Mouse (Mus musculus): ENCODE measurements around the gene Arhgdib. TPM values are rescaled to one million over a fixed set of nuclear protein-coding genes. Genes with fewer than 3 reads are reported as not detected.

The Arhgdib gene
- total RNA-seq (2014; rRNA removed) (8.3 and 9.0 TPM in 2 replicates), polyA plus RNA-seq (2015; fragmentation: Nextera tagmentation; extraction: Ambion mirVana) (16.1 and 19.0 TPM in 2 replicates)

DNA sequence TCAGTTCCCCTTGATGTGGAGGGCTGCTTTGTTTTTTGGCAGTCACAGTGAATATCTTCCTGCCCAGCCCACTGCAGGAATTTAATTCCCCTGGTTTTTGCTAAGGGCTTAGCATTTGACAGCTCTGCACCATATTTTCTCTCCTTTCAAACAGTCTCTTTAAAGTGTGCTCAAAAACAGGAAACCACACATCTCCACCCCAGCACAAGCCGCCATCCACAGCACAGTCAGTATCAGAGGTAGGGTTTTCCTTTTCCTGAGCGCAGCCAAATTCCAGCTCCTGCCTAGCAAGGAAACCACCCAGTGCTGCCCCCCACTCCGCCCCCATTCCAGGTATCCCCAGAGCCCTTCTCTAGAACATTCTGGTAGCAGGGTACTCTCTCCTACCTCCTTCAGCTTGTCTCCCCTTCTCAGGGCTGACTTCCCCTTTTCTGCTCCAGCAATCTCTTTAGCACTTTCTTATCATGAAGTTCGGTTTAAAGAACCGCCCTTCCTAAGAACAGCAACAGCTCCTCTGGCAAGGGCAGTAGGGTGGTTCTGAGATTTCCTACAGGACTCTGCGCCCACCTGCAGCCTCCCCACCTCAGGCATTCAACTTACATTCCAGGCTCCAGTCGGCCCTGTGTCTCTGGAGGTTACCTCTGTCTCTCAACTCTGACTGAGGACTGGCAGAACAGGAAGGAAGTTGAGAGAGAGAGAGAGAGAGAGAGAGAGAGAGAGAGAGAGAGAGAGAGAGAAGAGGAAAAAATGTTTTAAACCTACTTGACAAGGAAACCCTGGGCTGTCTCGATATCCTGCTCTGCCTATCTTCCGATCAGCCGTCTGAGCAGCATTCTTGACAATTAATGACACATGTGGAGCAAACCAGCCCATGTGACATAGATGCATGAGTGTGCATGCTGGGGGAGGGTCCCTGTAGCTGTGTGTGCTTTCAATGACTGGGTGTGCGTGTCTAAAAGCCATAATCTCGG is at the start of gene Arhgdib:
TSS of gene Arhgdib (minus strand) at position 849 of the 971 bp plus-strand sequence.
- H3K27ac ChIP-seq (ENCODE audit: low read depth, low read length) = peak within 1 kb of the TSS; percentile 34; the same call in 1 of the 2 replicates
- no peak within 1 kb of the TSS for H3K4me3 ChIP-seq (ENCODE audit: low read depth, low read length)
- 57% methylated on average over 12 of the region's 12 CpGs for WGBS
- H3K27me3 ChIP-seq (ENCODE audit: insufficient read depth, low read length) = no peaks in the 10 kb centered on the region
- no peak for TF ChIP-seq CTCF (IDR thresholded peaks at IDR 0.05)
- no peak within 1 kb of the TSS for H3K9ac ChIP-seq (replicated peaks; ENCODE audit: low read length, poor library complexity, severe bottlenecking)
- ATAC-seq (ENCODE audit: low FRiP score) = no peak
- H3K36me3 ChIP-seq (ENCODE audit: insufficient read depth, low read length) = no peaks in the 10 kb centered on the region
- no peaks in the 10 kb centered on the region for H3K4me1 ChIP-seq (ENCODE audit: insufficient read depth, low read length)
- no peaks in the 10 kb centered on the region for H3K9me3 ChIP-seq (ENCODE audit: low read length)
- no peak for DNase-seq (ENCODE audit: low spot score)
- H3K4me2 ChIP-seq (ENCODE audit: low read depth, low read length, poor library complexity, severe bottlenecking) = 0 out of 2 replicates have a peak within 1 kb of the TSS, but pooled peaks have one; percentile 4

DNA sequence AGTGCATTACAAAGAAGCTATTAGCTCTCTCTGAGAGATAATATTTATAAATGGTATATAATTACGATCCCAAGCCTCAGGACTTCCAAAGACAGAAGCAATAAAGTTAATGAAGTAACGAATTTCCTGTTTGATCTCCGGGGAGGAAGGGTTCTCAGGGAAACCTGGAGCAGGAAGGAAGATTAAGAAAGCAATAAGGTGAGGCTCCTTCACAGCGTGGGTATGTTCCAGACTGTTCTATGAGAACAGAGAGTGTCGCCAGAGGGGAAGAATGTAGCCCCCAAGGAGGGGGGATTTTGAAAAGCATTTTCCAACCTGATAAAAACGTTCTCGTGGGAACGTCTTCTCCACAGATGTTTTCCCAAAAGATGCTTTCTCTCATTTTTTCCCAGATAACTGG is 48.9 kb upstream of the Arhgdib start:
- 48% methylated on average over 8 of the region's 8 CpGs for WGBS
- no peaks in the 10 kb centered on the region for H3K9me3 ChIP-seq (ENCODE audit: low read length)
- ATAC-seq (ENCODE audit: low FRiP score) = no peak
- H3K4me3 ChIP-seq (ENCODE audit: low read depth, low read length) = no peak overlapping the region
- no peak overlapping the region for H3K4me2 ChIP-seq (ENCODE audit: low read depth, low read length, poor library complexity, severe bottlenecking)
- no peaks in the 10 kb centered on the region for H3K36me3 ChIP-seq (ENCODE audit: insufficient read depth, low read length)
- no peak for TF ChIP-seq CTCF (IDR thresholded peaks at IDR 0.05)
- peak; percentile 16 for DNase-seq (ENCODE audit: low spot score)
- H3K27me3 ChIP-seq (ENCODE audit: insufficient read depth, low read length) = no peaks in the 10 kb centered on the region
- H3K4me1 ChIP-seq (ENCODE audit: insufficient read depth, low read length) = no peaks in the 10 kb centered on the region
- no peak overlapping the region for H3K9ac ChIP-seq (replicated peaks; ENCODE audit: low read length, poor library complexity, severe bottlenecking)
- H3K27ac ChIP-seq (ENCODE audit: low read depth, low read length) = no peak overlapping the region

DNA sequence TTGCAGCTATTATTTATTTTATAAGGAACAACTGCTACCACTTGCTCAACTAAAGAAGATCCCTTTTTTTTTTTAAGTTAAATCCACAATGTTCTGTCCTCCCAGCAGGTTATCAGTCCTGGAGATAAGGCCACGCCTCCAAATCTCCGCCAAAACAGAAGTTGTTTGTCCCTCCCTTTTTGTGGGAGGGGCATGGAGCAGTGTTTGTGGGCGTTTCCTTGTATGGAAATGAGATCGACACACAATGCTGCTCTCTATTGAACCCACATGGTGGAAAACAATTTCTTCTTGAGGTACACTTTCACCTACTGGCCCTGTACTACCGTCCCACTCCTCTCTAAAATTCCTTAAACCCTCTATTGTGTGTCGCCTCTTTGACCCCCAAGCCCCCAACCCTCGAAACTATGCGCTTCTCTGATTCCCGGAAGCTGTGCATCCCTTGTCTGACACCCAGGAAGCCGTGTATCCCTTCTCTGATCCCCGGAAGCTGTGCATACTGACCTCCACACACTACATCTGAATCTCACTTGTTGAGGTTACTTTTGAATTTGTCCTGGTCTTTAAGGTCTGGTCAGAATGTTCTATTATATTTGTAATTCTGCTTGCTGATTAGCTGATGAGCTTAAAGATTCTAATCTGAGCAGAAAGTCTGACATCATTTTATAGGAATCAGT is 48.3 kb upstream of the Arhgdib start:
- Histone ChIP-seq H3K27ac (ENCODE audit: low read depth, low read length) (no peak overlapping the region), H3K9ac (replicated peaks; ENCODE audit: low read length, poor library complexity, severe bottlenecking) (no peak overlapping the region)

GRCm38 (mm10) chr6:136988536-136989060 is 46.9 kb upstream of the Arhgdib start:
- TF ChIP-seq CTCF (IDR thresholded peaks at IDR 0.05) = no peak
- H3K27me3 ChIP-seq (ENCODE audit: insufficient read depth, low read length) = no peaks in the 10 kb centered on the region
- no peak overlapping the region for H3K27ac ChIP-seq (ENCODE audit: low read depth, low read length)
- DNase-seq (ENCODE audit: low spot score) (no peak), ATAC-seq (ENCODE audit: low FRiP score) (no peak)
- H3K4me3 ChIP-seq (ENCODE audit: low read depth, low read length) = no peak overlapping the region
- H3K4me1 ChIP-seq (ENCODE audit: insufficient read depth, low read length) = no peaks in the 10 kb centered on the region
- H3K4me2 ChIP-seq (ENCODE audit: low read depth, low read length, poor library complexity, severe bottlenecking) = no peak overlapping the region
- no peak overlapping the region for H3K9ac ChIP-seq (replicated peaks; ENCODE audit: low read length, poor library complexity, severe bottlenecking)
- H3K9me3 ChIP-seq (ENCODE audit: low read length) = no peaks in the 10 kb centered on the region
- WGBS = 88% methylated on average over 7 of the region's 7 CpGs
- H3K36me3 ChIP-seq (ENCODE audit: insufficient read depth, low read length) = no peaks in the 10 kb centered on the region

More for the DNA sequence above, 48.3 kb upstream of the Arhgdib start:
- Histone ChIP-seq H3K27me3 (ENCODE audit: insufficient read depth, low read length) (no peaks in the 10 kb centered on the region), H3K36me3 (ENCODE audit: insufficient read depth, low read length) (no peaks in the 10 kb centered on the region), H3K4me3 (ENCODE audit: low read depth, low read length) (no peak overlapping the region), H3K4me1 (ENCODE audit: insufficient read depth, low read length) (no peaks in the 10 kb centered on the region), H3K9me3 (ENCODE audit: low read length) (no peaks in the 10 kb centered on the region), H3K4me2 (ENCODE audit: low read depth, low read length, poor library complexity, severe bottlenecking) (no peak overlapping the region)
- 38% methylated on average over 11 of the region's 11 CpGs for WGBS
- peak; percentile 9 for DNase-seq (ENCODE audit: low spot score)
- no peak for TF ChIP-seq CTCF (IDR thresholded peaks at IDR 0.05)
- ATAC-seq (ENCODE audit: low FRiP score) = no peak

- WGBS = 56% methylated on average over 11 of the region's 11 CpGs
- Histone ChIP-seq H3K4me2 (ENCODE audit: low read depth, low read length, poor library complexity, severe bottlenecking) (no peak overlapping the region), H3K9ac (replicated peaks; ENCODE audit: low read length, poor library complexity, severe bottlenecking) (no peak overlapping the region), H3K27ac (ENCODE audit: low read depth, low read length) (no peak overlapping the region), H3K36me3 (ENCODE audit: insufficient read depth, low read length) (no peaks in the 10 kb centered on the region), H3K4me3 (ENCODE audit: low read depth, low read length) (no peak overlapping the region), H3K4me1 (ENCODE audit: insufficient read depth, low read length) (no peaks in the 10 kb centered on the region), H3K9me3 (ENCODE audit: low read length) (no peaks in the 10 kb centered on the region), H3K27me3 (ENCODE audit: insufficient read depth, low read length) (no peaks in the 10 kb centered on the region)
- TF ChIP-seq CTCF (IDR thresholded peaks at IDR 0.05) = no peak
- DNase-seq (ENCODE audit: low spot score) (peak; percentile 48), ATAC-seq (ENCODE audit: low FRiP score) (peak; percentile 73)
Measured at GRCm38 (mm10) chr6:136986718-136987117, 45.0 kb upstream of the Arhgdib start.

All from midbrain, postnatal 0 days (tissue).